Mouse (Mus musculus) myocyte (in vitro differentiated cells): ENCODE measurements around the gene Fkbp6. TPM values are rescaled to one million over a fixed set of nuclear protein-coding genes. Genes with fewer than 3 reads are reported as not detected.

Experiments
- H3K27me3 ChIP-seq: one replicate; pipeline ENCODE4 v1.6.1; 2011; ENCODE audit not compliant: control insufficient read depth, insufficient read depth, insufficient read length
- H3K36me3 ChIP-seq: one replicate; pipeline ENCODE4 v1.6.1; 2011; ENCODE audit not compliant: control insufficient read depth, insufficient read depth
- H3K4me2 ChIP-seq: one replicate; pipeline ENCODE4 v1.6.1; 2011; ENCODE audit warnings: low read depth, control low read depth
- H3K4me3 ChIP-seq: one replicate; pipeline ENCODE4 v1.5.1; 2011; ENCODE audit warnings: mild to moderate bottlenecking, control low read depth, moderate library complexity
- H3K79me2 ChIP-seq: one replicate; pipeline ENCODE4 v1.6.1; 2011; ENCODE audit not compliant: control insufficient read depth, insufficient read depth
- H3ac ChIP-seq: one replicate; pipeline ENCODE4 v1.6.1; 2011; ENCODE audit not compliant: control insufficient read depth, insufficient read length
- CEBPB ChIP-seq: IDR thresholded peaks from 2 replicates; pipeline ENCODE4 v1.6.1; 2011; ENCODE audit warnings: mild to moderate bottlenecking, moderate library complexity; ENCODE audit not compliant: poor library complexity, insufficient read depth, severe bottlenecking
- E2F4 ChIP-seq: IDR thresholded peaks from one replicate; pipeline ENCODE4 v1.6.1; 2011; ENCODE audit warnings: mild to moderate bottlenecking, control low read depth, moderate library complexity; ENCODE audit not compliant: insufficient read depth
- MAX ChIP-seq: IDR thresholded peaks from one replicate; pipeline ENCODE4 v1.6.1; 2011; ENCODE audit warnings: low read depth, mild to moderate bottlenecking, control low read depth
- MYOD1 ChIP-seq, 3 experiments: IDR thresholded peaks; one replicate each; pipeline ENCODE4 v1.6.1; 2011; ENCODE audit warnings: control low read depth in 2 of 3, low read depth in 2 of 3, mild to moderate bottlenecking in 2 of 3, moderate library complexity in 1 of 3; ENCODE audit not compliant: insufficient read length in 2 of 3, control insufficient read depth in 1 of 3
- MYOG ChIP-seq, 3 experiments: IDR thresholded peaks; one replicate each; pipeline ENCODE4 v1.6.1; 2011; ENCODE audit warnings: control low read depth in 2 of 3, low read depth in 2 of 3, mild to moderate bottlenecking in 2 of 3; ENCODE audit not compliant: insufficient read length in 2 of 3, control insufficient read depth in 1 of 3, insufficient read depth in 1 of 3
- POLR2A ChIP-seq: IDR thresholded peaks from one replicate; pipeline ENCODE4 v1.6.1; 2011; ENCODE audit warnings: low read depth, mild to moderate bottlenecking, control low read depth, moderate library complexity; ENCODE audit not compliant: insufficient read length
- POLR2AphosphoS2 ChIP-seq: IDR thresholded peaks from one replicate; pipeline ENCODE4 v1.6.1; 2011; ENCODE audit warnings: low read depth, control low read depth; ENCODE audit not compliant: insufficient read length
- REST ChIP-seq: IDR thresholded peaks from one replicate; pipeline ENCODE4 v1.6.1; 2011; ENCODE audit warnings: mild to moderate bottlenecking, control low read depth, moderate library complexity; ENCODE audit not compliant: insufficient read depth, insufficient read length
- SRF ChIP-seq: IDR thresholded peaks from one replicate; pipeline ENCODE4 v1.6.1; 2011; ENCODE audit warnings: low read depth; ENCODE audit not compliant: control insufficient read depth, insufficient read length
- TCF12 ChIP-seq: IDR thresholded peaks from one replicate; pipeline ENCODE4 v1.6.1; 2011; ENCODE audit warnings: mild to moderate bottlenecking, control low read depth; ENCODE audit not compliant: poor library complexity, insufficient read depth, severe bottlenecking
- TCF3 ChIP-seq: IDR thresholded peaks from one replicate; pipeline ENCODE4 v1.6.1; 2011; ENCODE audit warnings: low read depth, control low read depth; ENCODE audit not compliant: insufficient read length
- USF1 ChIP-seq: IDR thresholded peaks from one replicate; pipeline ENCODE4 v1.6.1; 2011; ENCODE audit warnings: low read depth, mild to moderate bottlenecking, control low read depth, moderate library complexity
- polyA plus RNA-seq: library from polyadenylated mRNA; unstranded; fragments of >200 nt; fragmentation: generic; extraction: Trizol; gene quantifications from one replicate; pipeline ENCODE4 v1.2.1, GENCODE M21; 2012; ENCODE audit warnings: missing spikeins

Gene Fkbp6
- polyA plus RNA-seq, 1 experiment, result not detected

DNA sequence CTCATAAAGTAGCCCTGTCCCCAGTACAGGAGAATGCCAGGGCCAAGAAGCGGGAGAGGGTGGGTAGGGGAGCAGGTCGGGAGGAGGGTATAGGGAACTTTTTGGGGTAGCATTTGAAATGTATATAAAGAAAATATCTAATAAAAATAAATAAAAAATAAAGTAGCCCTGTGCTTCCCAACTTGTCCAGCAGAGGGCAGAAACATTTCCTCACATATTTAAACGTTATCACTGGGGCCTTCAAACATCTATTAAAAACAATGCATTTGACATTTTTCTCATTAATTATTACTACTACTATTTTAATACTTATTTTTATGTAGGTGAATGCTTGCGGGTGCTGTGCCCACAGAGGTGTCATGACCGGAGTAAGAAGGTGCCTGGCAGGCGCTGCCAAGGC is 18.0 kb upstream of the Fkbp6 start:
- H3ac ChIP-seq, result no peak overlapping the region
- peaks cover 15% of the 10 kb centered on the region for H3K79me2 ChIP-seq
- no peaks in the 10 kb centered on the region for H3K36me3 ChIP-seq
- no peaks in the 10 kb centered on the region for H3K27me3 ChIP-seq
- H3K4me2 ChIP-seq, result no peak overlapping the region
- TF ChIP-seq TCF12, result no peak
- TF ChIP-seq MYOG (IDR thresholded peaks at IDR 0.05; ENCODE audit: control insufficient read depth in 1 of 3, insufficient read depth in 1 of 3, insufficient read length in 2 of 3, low read depth in 2 of 3), result no peak
- TF ChIP-seq E2F4, result no peak
- no peak for TF ChIP-seq POLR2A
- TF ChIP-seq REST, result no peak
- TF ChIP-seq POLR2AphosphoS2, result no peak
- TF ChIP-seq CEBPB, result no peak
- no peak for TF ChIP-seq TCF3
- no peak for TF ChIP-seq MAX
- no peak for TF ChIP-seq MYOD1 (IDR thresholded peaks at IDR 0.05; ENCODE audit: control insufficient read depth in 1 of 3, insufficient read length in 2 of 3, low read depth in 2 of 3)
- no peak for TF ChIP-seq SRF
- TF ChIP-seq USF1, result no peak
- no peak overlapping the region for H3K4me3 ChIP-seq

DNA sequence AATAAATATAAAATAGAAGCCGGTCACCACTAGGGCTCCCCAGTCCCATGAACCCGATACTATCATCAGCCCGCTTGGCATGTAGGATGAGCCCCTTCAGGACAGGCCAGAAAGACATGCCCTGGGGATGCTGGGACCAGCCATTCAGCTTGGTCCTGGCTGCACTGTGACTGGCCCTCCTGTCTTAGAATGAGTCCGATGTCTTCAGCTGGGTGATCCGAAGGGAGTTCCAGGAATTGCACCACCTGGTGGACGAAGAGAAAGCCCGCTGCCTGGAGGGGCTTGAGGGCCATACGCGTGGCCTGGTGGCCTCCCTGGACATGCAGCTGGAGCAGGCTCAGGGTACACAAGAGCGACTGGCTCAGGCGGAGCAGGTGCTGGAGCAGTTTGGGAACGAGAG is 13.7 kb upstream of the Fkbp6 start:
- Histone ChIP-seq H3K4me2 (no peak overlapping the region), H3K4me3 (no peak overlapping the region), H3ac (no peak overlapping the region), H3K36me3 (no peaks in the 10 kb centered on the region), H3K27me3 (peaks cover 4% of the 10 kb centered on the region), H3K79me2 (no peaks in the 10 kb centered on the region)
- TF ChIP-seq POLR2A (no peak), POLR2AphosphoS2 (no peak), TCF12 (no peak), MAX (no peak)

DNA sequence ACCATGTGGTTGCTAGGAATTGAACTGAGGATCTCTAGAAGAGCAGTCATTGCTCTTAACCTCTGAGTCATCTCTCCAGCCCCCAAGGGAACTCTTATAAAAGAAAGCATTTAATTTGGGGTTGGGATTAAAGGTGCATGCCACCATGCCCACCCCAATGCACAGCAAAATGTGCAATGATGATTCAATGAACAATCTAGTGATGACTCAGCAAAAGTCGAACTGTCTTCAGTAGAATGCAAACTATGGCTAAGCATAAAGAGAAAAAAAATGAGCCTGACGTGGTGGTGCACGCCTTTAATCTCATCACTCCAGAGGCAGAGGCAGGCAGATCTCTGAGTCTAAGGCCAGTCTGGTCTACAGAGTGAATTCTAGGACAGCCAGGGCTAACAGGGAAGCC is 12.7 kb upstream of the Fkbp6 start:
- TF ChIP-seq POLR2AphosphoS2, result no peak
- TF ChIP-seq USF1, result no peak
- no peak for TF ChIP-seq SRF
- TF ChIP-seq CEBPB, result no peak
- no peak for TF ChIP-seq TCF3
- TF ChIP-seq POLR2A, result no peak
- TF ChIP-seq MYOG (IDR thresholded peaks at IDR 0.05; ENCODE audit: control insufficient read depth in 1 of 3, insufficient read depth in 1 of 3, insufficient read length in 2 of 3, low read depth in 2 of 3), result no peak
- TF ChIP-seq TCF12, result no peak
- no peak for TF ChIP-seq MAX
- TF ChIP-seq E2F4, result no peak
- TF ChIP-seq REST, result no peak
- no peak for TF ChIP-seq MYOD1 (IDR thresholded peaks at IDR 0.05; ENCODE audit: control insufficient read depth in 1 of 3, insufficient read length in 2 of 3, low read depth in 2 of 3)
- H3ac ChIP-seq, result no peak overlapping the region
- H3K4me3 ChIP-seq, result no peak overlapping the region
- H3K79me2 ChIP-seq, result no peaks in the 10 kb centered on the region
- H3K27me3 ChIP-seq, result peaks cover 8% of the 10 kb centered on the region
- H3K36me3 ChIP-seq, result no peaks in the 10 kb centered on the region
- no peak overlapping the region for H3K4me2 ChIP-seq

DNA sequence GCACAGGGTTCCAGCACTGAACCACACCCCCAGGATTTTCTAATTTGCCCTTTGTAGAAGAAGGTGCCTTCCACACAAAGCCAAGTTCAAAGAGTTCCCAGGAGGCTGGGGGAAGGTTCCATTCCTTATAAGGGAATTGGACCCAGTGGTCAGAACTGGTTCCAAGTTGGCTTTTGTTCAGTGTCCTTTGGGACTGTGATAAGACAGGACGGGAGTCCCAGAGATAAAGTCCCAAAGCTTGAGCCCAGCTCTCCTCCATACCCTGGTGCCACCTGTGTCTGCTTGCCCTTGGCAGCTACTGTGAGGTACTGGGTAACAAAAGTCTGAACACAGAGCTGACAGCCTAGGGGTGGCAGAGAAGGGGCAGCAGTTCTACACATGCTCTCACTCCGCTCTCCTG is 9.9 kb upstream of the Fkbp6 start:
- TF ChIP-seq TCF3, result no peak
- no peak for TF ChIP-seq MAX
- no peak for TF ChIP-seq SRF
- TF ChIP-seq USF1, result no peak
- no peak for TF ChIP-seq TCF12
- TF ChIP-seq POLR2A, result no peak
- no peak for TF ChIP-seq E2F4
- no peak for TF ChIP-seq REST
- no peak for TF ChIP-seq MYOG (IDR thresholded peaks at IDR 0.05; ENCODE audit: control insufficient read depth in 1 of 3, insufficient read depth in 1 of 3, insufficient read length in 2 of 3, low read depth in 2 of 3)
- TF ChIP-seq MYOD1 (IDR thresholded peaks at IDR 0.05; ENCODE audit: control insufficient read depth in 1 of 3, insufficient read length in 2 of 3, low read depth in 2 of 3), result no peak
- TF ChIP-seq POLR2AphosphoS2, result no peak
- no peak for TF ChIP-seq CEBPB
- H3K4me2 ChIP-seq, result no peak overlapping the region
- H3K36me3 ChIP-seq, result no peaks in the 10 kb centered on the region

DNA sequence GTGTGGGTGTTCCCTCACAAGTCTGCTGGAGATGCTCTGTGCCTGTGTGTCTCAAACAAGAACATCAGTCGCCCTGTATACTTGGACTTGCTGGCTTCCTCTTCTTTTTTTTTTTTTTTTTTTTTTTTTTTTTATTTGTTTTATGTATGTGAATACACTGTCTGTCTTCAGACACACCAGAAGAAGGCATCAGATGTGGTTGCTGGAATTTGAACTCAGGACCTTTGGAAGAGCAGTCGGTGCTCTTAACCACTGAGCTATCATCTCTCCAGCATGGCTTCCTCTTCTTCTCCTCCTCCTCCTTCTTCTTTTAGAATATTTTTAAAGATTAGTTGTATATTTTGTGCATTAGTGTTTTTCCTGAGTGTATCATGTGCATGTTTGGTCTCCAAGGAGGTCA is 7.7 kb upstream of the Fkbp6 start:
- H3K4me3 ChIP-seq, result no peak overlapping the region
- peaks cover 30% of the 10 kb centered on the region for H3K27me3 ChIP-seq
- no peaks in the 10 kb centered on the region for H3K79me2 ChIP-seq
- no peak overlapping the region for H3ac ChIP-seq
- no peak for TF ChIP-seq MAX
- no peak for TF ChIP-seq E2F4
- TF ChIP-seq MYOD1 (IDR thresholded peaks at IDR 0.05; ENCODE audit: control insufficient read depth in 1 of 3, insufficient read length in 2 of 3, low read depth in 2 of 3), result no peak
- no peak for TF ChIP-seq TCF12
- TF ChIP-seq MYOG (IDR thresholded peaks at IDR 0.05; ENCODE audit: control insufficient read depth in 1 of 3, insufficient read depth in 1 of 3, insufficient read length in 2 of 3, low read depth in 2 of 3), result no peak
- TF ChIP-seq POLR2AphosphoS2, result no peak
- TF ChIP-seq TCF3, result no peak
- TF ChIP-seq USF1, result no peak
- TF ChIP-seq CEBPB, result no peak
- no peak for TF ChIP-seq SRF
- no peak for TF ChIP-seq REST
- no peak for TF ChIP-seq POLR2A
- no peak overlapping the region for H3K4me2 ChIP-seq
- no peaks in the 10 kb centered on the region for H3K36me3 ChIP-seq

More for the DNA sequence above, 9.9 kb upstream of the Fkbp6 start:
- Histone ChIP-seq H3K27me3 (peaks cover 14% of the 10 kb centered on the region), H3K4me3 (no peak overlapping the region), H3K79me2 (no peaks in the 10 kb centered on the region), H3ac (no peak overlapping the region)
